Mouse (Mus musculus) midbrain, embryonic 14.5 days (tissue): Measurements from ENCODE around the gene Ephb1. TPM values are rescaled to one million over a fixed set of nuclear protein-coding genes. Genes with fewer than 3 reads are reported as not detected.

ENCODE experiments used
- ATAC-seq: fragments of 200-750 bp; cut with Nextera tagmentation; 2 replicates; pipeline ENCODE4 v1.8.0; 2017; ENCODE audit warnings: moderate number of reproducible peaks, moderate library complexity; ENCODE audit not compliant: low FRiP score, low TSS enrichment
- DNase-seq: peaks from one replicate; pipeline ENCODE4 v3.0.0-alpha.2; 2015
- H3K27ac ChIP-seq: fragments of 300-500 bp; sonication (generic); replicated peaks from 2 replicates; pipeline ENCODE4 v1.5.1; 2014; ENCODE audit warnings: mild to moderate bottlenecking, low read depth, low read length, moderate library complexity
- H3K27me3 ChIP-seq: fragments of 300-500 bp; sonication (generic); 2 replicates; pipeline ENCODE4 v1.6.1; 2014; ENCODE audit warnings: low read length, control low read depth, mixed read lengths; ENCODE audit not compliant: control insufficient read depth, insufficient read depth
- H3K36me3 ChIP-seq: fragments of 300-500 bp; sonication (generic); 2 replicates; pipeline ENCODE4 v1.6.1; 2014; ENCODE audit warnings: low read length, control low read depth; ENCODE audit not compliant: control insufficient read depth, insufficient read depth
- H3K4me1 ChIP-seq: fragments of 300-500 bp; sonication (generic); 2 replicates; pipeline ENCODE4 v1.6.1; 2014; ENCODE audit warnings: mild to moderate bottlenecking, antibody characterized with exemption, low read length, control low read depth; ENCODE audit not compliant: control insufficient read depth, insufficient read depth
- H3K4me2 ChIP-seq: fragments of 300-500 bp; sonication (generic); 2 replicates; pipeline ENCODE4 v1.6.1; 2014; ENCODE audit warnings: mild to moderate bottlenecking, low read length, moderate library complexity
- H3K4me3 ChIP-seq: fragments of 300-500 bp; sonication (generic); replicated peaks from 2 replicates; pipeline ENCODE4 v1.5.1; 2014; ENCODE audit warnings: low read depth, low read length
- H3K9ac ChIP-seq: fragments of 300-500 bp; sonication (generic); replicated peaks from 2 replicates; pipeline ENCODE4 v1.6.1; 2014; ENCODE audit warnings: mild to moderate bottlenecking, low read length, moderate library complexity
- H3K9me3 ChIP-seq: fragments of 300-500 bp; sonication (generic); 2 replicates; pipeline ENCODE4 v1.6.1; 2016; ENCODE audit warnings: low read length, control low read depth, mixed read lengths; ENCODE audit not compliant: control insufficient read depth
- WGBS: fragments of 180-500 bp; shearing (Covaris S2); extraction: QIAGEN DNeasy Blood & Tissue Kit; methylation state at CpG from one replicate; pipeline ENCODE4 v1.1.7; 2014; 5-methylcytosine and 5-hydroxymethylcytosine counted together
- polyA plus RNA-seq: library from polyadenylated mRNA; unstranded; fragments of >200 nt; fragmentation: Nextera tagmentation; extraction: Ambion mirVana; gene quantifications from 2 replicates; pipeline ENCODE4 v1.2.1, GENCODE M21; 2014

Ephb1 gene
- polyA plus RNA-seq, 1 experiment from 2014 or later, result 93.9 TPM

GRCm38 (mm10) chr9:102119422-102119821 is 235.1 kb downstream of the Ephb1 start:
- ATAC-seq (no peak), DNase-seq (no peak)
- H3K36me3 ChIP-seq, result no peaks in the 10 kb centered on the region
- H3K27ac ChIP-seq, result no peak overlapping the region
- H3K4me3 ChIP-seq, result no peak overlapping the region
- WGBS, result 88% methylated on average over 3 of the region's 3 CpGs
- H3K27me3 ChIP-seq, result no peaks in the 10 kb centered on the region; the same call in 1 of the 2 replicates
- peaks cover 18% of the 10 kb centered on the region for H3K4me1 ChIP-seq
- H3K9me3 ChIP-seq, result no peaks in the 10 kb centered on the region
- no peak overlapping the region for H3K4me2 ChIP-seq
- H3K9ac ChIP-seq, result no peak overlapping the region

DNA sequence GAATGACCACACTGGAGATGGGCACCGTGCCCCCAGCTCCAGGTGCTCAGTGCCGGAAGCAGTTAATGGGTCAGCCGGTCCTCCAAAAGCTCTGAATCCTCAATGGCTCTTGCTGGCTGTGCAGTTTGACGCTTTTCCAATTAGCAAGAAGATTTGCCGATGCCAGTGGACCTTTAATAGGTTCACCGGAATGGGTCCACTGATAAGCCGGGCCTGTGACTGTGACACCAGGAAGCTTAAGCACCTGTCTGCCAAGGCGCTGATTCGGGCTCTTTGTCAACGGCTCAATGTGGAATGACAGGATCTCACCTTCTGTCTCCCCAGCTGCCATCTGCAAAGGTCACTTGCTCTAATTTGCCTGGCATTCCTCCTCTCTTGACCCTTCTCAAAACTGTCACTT is 239.2 kb downstream of the Ephb1 start:
- WGBS, result 90% methylated on average over 10 of the region's 10 CpGs
- no peak for ATAC-seq
- H3K4me1 ChIP-seq, result no peaks in the 10 kb centered on the region
- H3K27me3 ChIP-seq, result no peaks in the 10 kb centered on the region
- no peak overlapping the region for H3K27ac ChIP-seq
- no peak overlapping the region for H3K4me2 ChIP-seq
- no peak overlapping the region for H3K9ac ChIP-seq
- H3K4me3 ChIP-seq, result no peak overlapping the region
- no peak for DNase-seq
- no peaks in the 10 kb centered on the region for H3K9me3 ChIP-seq
- no peaks in the 10 kb centered on the region for H3K36me3 ChIP-seq

DNA sequence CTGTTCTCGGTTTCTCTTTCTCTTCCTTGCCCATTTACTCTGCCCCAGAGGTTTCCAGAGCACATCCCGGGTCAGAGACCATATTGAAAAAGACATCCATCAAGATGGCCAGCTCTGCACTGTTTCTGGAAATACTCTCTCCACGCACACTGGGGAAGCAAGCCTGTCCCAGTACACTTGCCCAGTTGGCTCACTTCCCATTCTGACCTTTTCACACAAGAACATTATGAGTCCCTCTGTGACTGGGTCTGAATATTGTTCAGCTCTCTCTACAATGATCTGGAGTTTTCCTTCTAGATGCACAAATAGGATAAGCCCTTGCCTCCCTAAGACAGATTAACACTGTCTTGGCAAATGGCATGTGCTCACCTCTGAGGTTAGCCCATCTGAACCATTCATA is 243.0 kb downstream of the Ephb1 start:
- H3K9me3 ChIP-seq, result no peaks in the 10 kb centered on the region
- no peak overlapping the region for H3K9ac ChIP-seq
- DNase-seq, result no peak
- H3K4me3 ChIP-seq, result no peak overlapping the region
- WGBS, result 85% methylated on average over 3 of the region's 3 CpGs
- H3K27ac ChIP-seq, result no peak overlapping the region
- no peaks in the 10 kb centered on the region for H3K36me3 ChIP-seq
- no peak for ATAC-seq
- H3K4me2 ChIP-seq, result no peak overlapping the region
- H3K4me1 ChIP-seq, result peaks cover 21% of the 10 kb centered on the region
- H3K27me3 ChIP-seq, result no peaks in the 10 kb centered on the region

GRCm38 (mm10) chr9:102107978-102108377 is 246.5 kb downstream of the Ephb1 start:
- Histone ChIP-seq H3K9ac (no peak overlapping the region), H3K4me2 (no peak overlapping the region), H3K36me3 (no peaks in the 10 kb centered on the region), H3K27me3 (no peaks in the 10 kb centered on the region), H3K4me1 (peaks cover 21% of the 10 kb centered on the region), H3K9me3 (no peaks in the 10 kb centered on the region), H3K27ac (no peak overlapping the region), H3K4me3 (no peak overlapping the region)
- DNase-seq (peak; percentile 50), ATAC-seq (no peak)
- 57% methylated on average over 3 of the region's 3 CpGs for WGBS

DNA sequence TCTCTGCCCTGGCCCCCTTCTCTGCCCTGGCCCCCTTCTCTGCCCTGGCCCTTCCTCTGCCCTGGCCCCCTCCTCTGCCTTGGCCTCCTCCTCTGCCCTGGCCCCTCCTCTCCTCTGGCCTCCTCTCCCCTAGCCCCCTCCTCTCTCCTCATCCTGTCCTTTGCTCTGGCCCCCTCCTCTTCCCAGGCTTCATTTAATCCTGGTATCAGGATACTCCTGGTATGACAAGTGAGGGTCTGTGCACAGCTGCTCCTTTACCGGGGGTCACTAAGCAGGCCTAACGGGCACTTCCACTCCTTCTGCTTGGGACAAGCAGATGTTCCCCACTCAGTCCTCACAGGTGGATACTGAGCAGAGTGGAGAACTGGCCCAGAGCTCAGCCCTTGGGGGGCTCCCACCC is 247.3 kb downstream of the Ephb1 start:
- peaks cover 21% of the 10 kb centered on the region for H3K4me1 ChIP-seq
- no peak overlapping the region for H3K27ac ChIP-seq
- H3K9me3 ChIP-seq, result no peaks in the 10 kb centered on the region
- DNase-seq (no peak), ATAC-seq (0 out of 2 replicates have a peak, but pooled peaks have one; percentile 24)
- H3K36me3 ChIP-seq, result no peaks in the 10 kb centered on the region
- no peak overlapping the region for H3K9ac ChIP-seq
- H3K4me2 ChIP-seq, result no peak overlapping the region
- H3K4me3 ChIP-seq, result no peak overlapping the region
- WGBS, result 21% methylated on average over 2 of the region's 2 CpGs
- no peaks in the 10 kb centered on the region for H3K27me3 ChIP-seq

GRCm38 (mm10) chr9:102096825-102097224 is 257.7 kb downstream of the Ephb1 start:
- DNase-seq (no peak), ATAC-seq (no peak)
- H3K4me3 ChIP-seq, result no peak overlapping the region
- H3K27ac ChIP-seq, result 0 out of 2 replicates have a peak overlapping the region, but pooled peaks have one; percentile 5
- H3K4me2 ChIP-seq, result no peak overlapping the region
- H3K9ac ChIP-seq, result no peak overlapping the region
- 24% methylated on average over 7 of the region's 7 CpGs for WGBS
- peaks cover 8% of the 10 kb centered on the region; the same call in 1 of the 2 replicates for H3K4me1 ChIP-seq
- 0 out of 2 replicates have a peak, but pooled peaks cover 3% of the 10 kb centered on the region for H3K9me3 ChIP-seq
- no peaks in the 10 kb centered on the region for H3K36me3 ChIP-seq
- H3K27me3 ChIP-seq, result no peaks in the 10 kb centered on the region

DNA sequence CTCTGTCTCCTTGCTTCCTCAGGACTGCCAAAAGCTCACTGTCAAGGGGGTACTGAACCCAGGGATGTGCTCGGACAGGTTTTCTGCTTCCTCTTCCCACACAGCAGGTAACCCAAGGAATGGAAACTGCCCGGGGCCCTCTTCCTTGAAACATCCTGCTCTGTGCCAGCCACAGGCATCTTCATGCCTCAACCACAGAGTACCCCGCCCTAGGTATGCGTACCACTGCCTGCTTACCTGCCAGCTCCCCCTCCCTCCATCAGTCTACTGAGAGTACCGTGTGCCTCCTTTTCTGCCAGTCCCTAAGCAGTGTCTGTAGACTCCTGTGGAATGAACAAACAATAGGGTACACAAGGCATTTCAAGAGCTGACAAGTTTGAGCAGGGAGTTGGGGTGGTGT is 265.9 kb downstream of the Ephb1 start:
- 88% methylated on average over 5 of the region's 5 CpGs for WGBS

GRCm38 (mm10) chr9:102086053-102086706 is 268.3 kb downstream of the Ephb1 start:
- no peak overlapping the region for H3K27ac ChIP-seq
- H3K27me3 ChIP-seq, result no peaks in the 10 kb centered on the region
- DNase-seq (no peak), ATAC-seq (no peak)
- no peak overlapping the region for H3K4me2 ChIP-seq
- H3K9ac ChIP-seq, result no peak overlapping the region
- WGBS, result 93% methylated on average over 24 of the region's 24 CpGs
- H3K4me1 ChIP-seq, result peaks cover 2% of the 10 kb centered on the region
- no peaks in the 10 kb centered on the region for H3K36me3 ChIP-seq
- no peaks in the 10 kb centered on the region for H3K9me3 ChIP-seq
- no peak overlapping the region for H3K4me3 ChIP-seq

More for the DNA sequence above, 265.9 kb downstream of the Ephb1 start:
- no peaks in the 10 kb centered on the region for H3K9me3 ChIP-seq
- H3K4me3 ChIP-seq, result no peak overlapping the region
- no peak overlapping the region for H3K4me2 ChIP-seq
- peaks cover 11% of the 10 kb centered on the region for H3K4me1 ChIP-seq
- no peak overlapping the region for H3K27ac ChIP-seq
- H3K27me3 ChIP-seq, result no peaks in the 10 kb centered on the region
- DNase-seq, result no peak
- no peak for ATAC-seq
- H3K9ac ChIP-seq, result no peak overlapping the region
- H3K36me3 ChIP-seq, result no peaks in the 10 kb centered on the region

GRCm38 (mm10) chr9:102085477-102085876 is 269.0 kb downstream of the Ephb1 start:
- no peaks in the 10 kb centered on the region; the same call in 1 of the 2 replicates for H3K4me1 ChIP-seq
- H3K36me3 ChIP-seq, result no peaks in the 10 kb centered on the region
- H3K27me3 ChIP-seq, result no peaks in the 10 kb centered on the region
- H3K4me3 ChIP-seq, result no peak overlapping the region
- ATAC-seq (no peak), DNase-seq (no peak)
- no peak overlapping the region for H3K27ac ChIP-seq
- H3K9me3 ChIP-seq, result no peaks in the 10 kb centered on the region
- H3K4me2 ChIP-seq, result no peak overlapping the region
- WGBS, result 93% methylated on average over 9 of the region's 9 CpGs
- no peak overlapping the region for H3K9ac ChIP-seq
